Mouse (Mus musculus) embryo, embryonic 10 days (tissue): ENCODE measurements at regions not wholly inside any gene's neighbourhood (a gene's known extent, or its start where the extent isn't known, plus 50 kb on each side); places are given as distances from the start of the nearest gene placed in this dataset.
A peak's percentile ranks its signal among the peaks of the same experiment; 100 is the strongest.

Experiments
- DNase-seq: peaks from one replicate; pipeline ENCODE4 v3.0.0-alpha.2; 2015; ENCODE audit warnings: low spot score

GRCm38 (mm10) chr4:9132982-9133625 lies 894.3 kb upstream of the Car8 start:
- DNase-seq = no peak

- no peak for DNase-seq
Measured at GRCm38 (mm10) chr4:9132356-9132755, 893.5 kb upstream of the Car8 start.

GRCm38 (mm10) chr4:9131610-9132009 lies 892.8 kb upstream of the Car8 start:
- no peak for DNase-seq

- DNase-seq = peak; percentile 74
Measured at GRCm38 (mm10) chr4:9125236-9125963, 886.6 kb upstream of the Car8 start.

GRCm38 (mm10) chr4:9124586-9125232 lies 885.9 kb upstream of the Car8 start:
- no peak for DNase-seq

- DNase-seq = no peak
Measured at GRCm38 (mm10) chr4:9124109-9124508, 885.3 kb upstream of the Car8 start.

GRCm38 (mm10) chr4:9123396-9124031 lies 884.7 kb upstream of the Car8 start:
- peak; percentile 35 for DNase-seq

- DNase-seq = no peak
Measured at GRCm38 (mm10) chr4:9122639-9123286, 883.9 kb upstream of the Car8 start.

GRCm38 (mm10) chr4:9116955-9117647 lies 878.3 kb upstream of the Car8 start:
- DNase-seq = peak; percentile 66

- peak; percentile 75 for DNase-seq
Measured at GRCm38 (mm10) chr4:9115874-9116273, 877.0 kb upstream of the Car8 start.

GRCm38 (mm10) chr4:9113982-9114381 lies 875.1 kb upstream of the Car8 start:
- DNase-seq = no peak

GRCm38 (mm10) chr4:9110355-9110754 lies 871.5 kb upstream of the Car8 start:
- DNase-seq = no peak

- no peak for DNase-seq
Measured at GRCm38 (mm10) chr4:9107295-9107694, 868.5 kb upstream of the Car8 start.

- DNase-seq = no peak
Measured at GRCm38 (mm10) chr4:9106778-9107177, 867.9 kb upstream of the Car8 start.

GRCm38 (mm10) chr4:9104657-9105056 lies 865.8 kb upstream of the Car8 start:
- no peak for DNase-seq

GRCm38 (mm10) chr4:9103958-9104357 lies 865.1 kb upstream of the Car8 start:
- no peak for DNase-seq

GRCm38 (mm10) chr4:9096809-9097700 lies 858.2 kb upstream of the Car8 start:
- DNase-seq = peak; percentile 96

- DNase-seq = no peak
Measured at GRCm38 (mm10) chr4:9096274-9096673, 857.4 kb upstream of the Car8 start.

GRCm38 (mm10) chr4:9095646-9096045 lies 856.8 kb upstream of the Car8 start:
- DNase-seq = peak; percentile 59

- DNase-seq = peak; percentile 51
Measured at GRCm38 (mm10) chr4:9094522-9094921, 855.7 kb upstream of the Car8 start.

- DNase-seq = no peak
Measured at GRCm38 (mm10) chr4:9094076-9094475, 855.2 kb upstream of the Car8 start.
